Mouse (Mus musculus) Patski (cell line): ENCODE data around the gene Cemip. TPM values are rescaled to one million over a fixed set of nuclear protein-coding genes. Genes with fewer than 3 reads are reported as not detected.

Source experiments
- ATAC-seq: fragments of 100-300 bp; one replicate; pipeline ENCODE4 v1.8.0; 2021
- CTCF ChIA-PET: fragments of 350-600 bp; sonication (Branson Sonifier 250); formaldehyde crosslinking; loops from one replicate; lab custom pipeline; 2022; ENCODE audit warnings: inconsistent platforms; lab: Charles Lee
- POLR2A ChIA-PET: fragments of 350-600 bp; sonication (Branson Sonifier 250); formaldehyde crosslinking; loops from one replicate; lab custom pipeline; 2022; ENCODE audit warnings: antibody characterized with exemption, inconsistent platforms; lab: Charles Lee
- DNase-seq: peaks from one replicate; pipeline ENCODE4 v3.0.0-alpha.2; 2011; ENCODE audit warnings: low read depth, low spot score
- H3K27me3 ChIP-seq: fragments of 371-371 bp; one replicate; pipeline ENCODE4 v1.5.1; 2021
- CTCF ChIP-seq: fragments of 100-300 bp; IDR thresholded peaks from one replicate; pipeline ENCODE4 v1.5.1; 2021
- in situ Hi-C: fragments of 300-500 bp; cut with MboI; formaldehyde crosslinking; loops from 3 replicates; pipeline ENCODE4 v1.11.1; 2018; ENCODE audit warnings: low pct_unique_long_range_greater_than_20kb, mixed read lengths
- polyA plus RNA-seq: library from polyadenylated mRNA; unstranded; gene quantifications from one replicate; pipeline ENCODE4 v1.2.3, GENCODE M21; 2021

Gene Cemip
- polyA plus RNA-seq, 1 experiment from 2014 or later = 52.6 TPM

DNA sequence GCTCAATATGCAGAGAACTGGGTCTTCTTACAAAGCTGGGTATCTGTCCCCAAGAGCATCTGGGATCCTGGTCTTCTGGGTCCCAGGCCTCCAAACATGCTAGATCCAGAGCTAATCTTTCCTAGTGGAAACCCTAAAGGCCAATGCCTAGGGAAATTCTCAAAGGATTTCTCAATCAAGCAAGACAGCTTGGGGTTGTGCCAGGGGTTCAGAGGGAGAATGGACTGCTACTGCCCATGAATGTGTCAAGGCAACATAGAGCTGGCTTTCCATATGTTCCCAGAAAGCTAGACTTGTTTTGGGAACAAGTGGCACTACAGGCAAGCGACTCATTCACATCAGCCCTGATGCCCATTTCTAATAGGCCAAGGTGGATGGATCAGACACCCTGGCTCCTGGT lies 107.9 kb downstream of the Cemip start:
- CTCF ChIA-PET = interaction anchor here (1.2 to 1.5 kb wide), 3 partner anchors 9 to 41 kb away, joined by 3 read pairs; no protein-coding TSS in a partner anchor
- H3K27me3 ChIP-seq = no peaks in the 10 kb centered on the region
- POLR2A ChIA-PET = interaction anchor here (1.1 kb wide), 1 partner anchor 10 kb away, joined by 3 read pairs; no protein-coding TSS in a partner anchor
- no peak for ATAC-seq
- no peak for DNase-seq
- no peak for TF ChIP-seq CTCF
- in situ Hi-C loops = no loop called here

- in situ Hi-C loops = no loop called here
- peak; percentile 69 for DNase-seq
- no peak for TF ChIP-seq CTCF
- peak; percentile 58 for ATAC-seq
- ChIA-PET POLR2A (no interaction called here), CTCF (interaction anchor here (1.0 to 1.9 kb wide), 4 partner anchors 10 to 379 kb away, joined by 3 to 6 read pairs (median 4); partner anchors contain the start of gene Cemip)
- H3K27me3 ChIP-seq = no peaks in the 10 kb centered on the region
These were observed 109.8 kb downstream of the Cemip start for GRCm38 (mm10) chr7:83976413-83976958.

DNA sequence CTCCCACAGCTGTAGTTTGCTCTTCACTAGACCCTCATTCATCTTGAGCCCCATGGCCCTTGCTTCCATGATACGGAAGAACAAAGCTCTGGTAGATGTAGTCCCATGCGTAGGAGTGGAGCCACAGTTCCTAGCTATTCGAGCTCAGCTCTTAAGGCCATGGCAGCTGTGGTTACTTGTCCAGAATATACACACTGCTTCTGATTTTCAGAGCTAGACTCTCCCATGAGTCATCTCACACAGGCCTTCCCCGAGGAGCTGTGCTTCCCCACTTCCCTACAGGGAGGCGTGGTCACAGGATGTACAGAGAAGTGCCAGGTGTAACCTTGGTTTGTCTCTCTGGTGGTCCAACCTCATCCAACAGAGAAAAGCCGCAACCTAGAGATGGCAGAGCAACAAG lies 111.0 kb downstream of the Cemip start:
- in situ Hi-C loops = no loop called here
- CTCF ChIA-PET = interaction anchor here (1.6 kb wide), 1 partner anchor 9 kb away, joined by 4 read pairs; no protein-coding TSS in a partner anchor
- ATAC-seq = no peak
- no peaks in the 10 kb centered on the region for H3K27me3 ChIP-seq
- no peak for TF ChIP-seq CTCF
- no peak for DNase-seq
- POLR2A ChIA-PET = no interaction called here

DNA sequence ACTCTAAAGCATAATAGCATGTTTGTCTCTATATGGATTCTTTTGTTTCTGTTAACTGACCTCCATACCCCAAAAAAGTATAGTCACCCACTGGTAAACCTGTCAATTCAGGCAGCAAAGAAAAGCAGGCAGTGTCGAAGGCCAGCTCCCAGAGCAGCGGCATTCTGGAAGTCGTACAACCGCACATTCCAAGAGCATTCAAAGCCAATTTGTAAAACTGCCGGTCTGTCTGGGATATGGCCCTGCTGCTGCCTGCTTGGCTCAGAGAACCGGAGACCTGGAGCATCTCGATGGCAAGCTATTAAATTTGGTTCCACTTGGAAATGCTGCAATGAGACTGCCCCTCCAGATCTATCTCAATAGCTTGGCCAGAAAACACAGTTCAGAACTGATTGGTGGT lies 113.8 kb downstream of the Cemip start:
- POLR2A ChIA-PET = no interaction called here
- in situ Hi-C loops = no loop called here
- DNase-seq (no peak), ATAC-seq (no peak)
- TF ChIP-seq CTCF = no peak
- CTCF ChIA-PET = no interaction called here
- no peaks in the 10 kb centered on the region for H3K27me3 ChIP-seq

DNA sequence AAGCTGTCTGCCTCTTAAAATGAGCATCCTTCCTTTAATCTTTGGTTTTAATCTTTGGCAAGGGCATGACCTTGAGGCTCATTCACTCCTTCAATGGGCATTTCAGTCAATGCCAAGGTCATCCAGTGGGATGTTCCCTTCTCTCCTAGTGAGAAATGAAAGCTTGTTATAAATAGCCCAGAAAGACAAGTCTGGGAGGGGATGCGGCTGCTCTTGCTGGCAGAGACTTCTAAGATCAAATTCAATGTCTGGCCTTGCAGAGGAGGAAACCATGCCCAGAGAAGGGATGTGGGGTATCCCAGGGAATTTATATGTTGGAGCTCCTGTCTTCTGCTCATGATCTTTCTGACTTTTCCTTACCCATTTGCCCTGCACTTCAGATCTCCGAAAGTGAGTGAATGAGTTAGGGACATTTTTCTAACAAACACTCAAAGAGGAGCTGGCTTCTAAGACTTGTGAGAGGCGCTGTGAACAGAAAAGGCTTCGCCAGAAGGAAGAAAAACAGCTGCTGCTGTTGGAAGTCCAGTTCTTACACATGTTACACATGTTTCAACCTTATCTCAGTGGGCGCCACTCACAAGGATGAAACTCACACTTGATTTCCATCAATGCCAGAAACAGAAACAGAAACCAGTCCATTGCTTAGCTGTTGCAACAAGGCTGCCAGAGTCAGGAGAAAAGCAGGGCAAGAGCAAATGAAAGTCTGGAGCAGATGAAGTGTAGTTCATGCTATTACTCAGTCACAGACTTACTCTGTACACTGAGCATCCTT lies 120.1 kb downstream of the Cemip start:
- ATAC-seq = no peak
- in situ Hi-C loops = no loop called here
- no peaks in the 10 kb centered on the region for H3K27me3 ChIP-seq
- TF ChIP-seq CTCF = no peak
- POLR2A ChIA-PET = interaction anchor here (1.3 kb wide), 1 partner anchor 15 kb away, joined by 3 read pairs; no protein-coding TSS in a partner anchor
- no peak for DNase-seq
- CTCF ChIA-PET = interaction anchor here (0.8 to 1.5 kb wide), 4 partner anchors 9 to 32 kb away, joined by 3 to 5 read pairs (median 4); no protein-coding TSS in a partner anchor

DNA sequence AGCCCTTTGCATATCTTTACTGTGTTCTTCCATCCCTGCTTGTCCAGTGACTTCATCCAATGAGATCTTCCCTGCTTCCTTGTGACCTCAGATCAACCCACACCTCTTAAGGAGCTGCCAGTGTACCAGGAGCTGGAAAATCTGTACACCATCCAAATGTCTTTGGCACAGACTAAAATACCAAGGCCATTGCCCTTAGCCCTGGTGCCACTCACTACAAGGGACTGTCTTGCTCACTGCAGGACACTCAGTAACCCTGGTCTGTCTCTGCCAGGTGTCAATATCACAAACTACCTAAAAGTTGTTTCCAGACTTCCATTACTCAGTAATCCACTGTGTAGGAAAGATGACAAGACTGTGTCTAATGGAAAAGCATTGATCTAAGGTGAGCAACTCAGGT lies 121.1 kb downstream of the Cemip start:
- in situ Hi-C loops = no loop called here
- no peaks in the 10 kb centered on the region for H3K27me3 ChIP-seq
- DNase-seq (no peak), ATAC-seq (no peak)
- ChIA-PET CTCF (interaction anchor here (1.0 to 1.5 kb wide), 3 partner anchors 8 to 31 kb away, joined by 3 to 5 read pairs (median 3); no protein-coding TSS in a partner anchor), POLR2A (interaction anchor here (1.3 kb wide), 1 partner anchor 16 kb away, joined by 3 read pairs; no protein-coding TSS in a partner anchor)
- no peak for TF ChIP-seq CTCF

DNA sequence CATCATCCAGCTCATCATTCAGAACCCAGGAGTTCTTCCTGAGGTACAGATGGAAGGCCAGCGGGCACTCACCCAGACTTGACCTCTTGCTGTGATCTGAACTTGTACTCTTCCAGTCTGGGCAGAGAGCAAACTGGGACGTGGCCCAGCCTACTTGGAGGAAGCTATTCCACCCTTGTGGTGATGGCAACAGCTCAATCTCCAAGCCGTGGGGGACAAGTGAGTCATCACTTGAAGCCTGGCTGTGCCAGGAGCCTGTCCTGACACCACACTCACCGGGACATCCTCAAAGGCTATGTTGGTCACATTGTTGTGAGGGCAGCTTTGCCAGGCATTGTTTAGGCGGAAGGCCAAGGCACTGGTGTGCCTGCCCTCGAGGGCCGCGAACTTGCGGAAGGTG lies 133.8 kb downstream of the Cemip start:
- peak; percentile 34 for DNase-seq
- peak; percentile 69 for ATAC-seq
- POLR2A ChIA-PET = no interaction called here
- TF ChIP-seq CTCF = no peak
- in situ Hi-C loops = no loop called here
- CTCF ChIA-PET = interaction anchor here (1.5 kb wide), 1 partner anchor 9 kb away, joined by 3 read pairs; no protein-coding TSS in a partner anchor
- H3K27me3 ChIP-seq = no peaks in the 10 kb centered on the region

DNA sequence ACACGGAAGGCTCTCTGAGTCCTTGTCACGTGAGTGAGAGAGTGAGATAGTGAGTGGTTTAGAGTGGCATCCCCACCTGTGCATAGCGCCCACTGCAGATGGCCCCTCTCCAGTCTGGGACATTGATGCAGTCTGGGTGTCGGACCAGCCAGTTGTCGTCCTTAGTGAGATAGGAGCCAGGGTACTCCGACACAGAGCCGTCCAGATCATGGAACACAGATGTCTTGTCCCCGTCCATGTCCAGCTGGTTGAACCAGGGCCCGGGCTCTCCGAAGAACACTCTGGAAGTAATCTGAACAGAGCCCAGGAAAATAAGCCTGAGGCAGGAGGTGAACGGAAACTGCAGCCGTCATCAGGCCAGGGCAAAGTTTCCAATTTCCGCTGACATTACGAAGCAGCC lies 135.0 kb downstream of the Cemip start:
- H3K27me3 ChIP-seq = no peaks in the 10 kb centered on the region
- DNase-seq = no peak
- in situ Hi-C loops = no loop called here
- no peak for ATAC-seq
- ChIA-PET CTCF (interaction anchor here (1.5 kb wide), 1 partner anchor 10 kb away, joined by 3 read pairs; no protein-coding TSS in a partner anchor), POLR2A (no interaction called here)
- TF ChIP-seq CTCF = no peak

DNA sequence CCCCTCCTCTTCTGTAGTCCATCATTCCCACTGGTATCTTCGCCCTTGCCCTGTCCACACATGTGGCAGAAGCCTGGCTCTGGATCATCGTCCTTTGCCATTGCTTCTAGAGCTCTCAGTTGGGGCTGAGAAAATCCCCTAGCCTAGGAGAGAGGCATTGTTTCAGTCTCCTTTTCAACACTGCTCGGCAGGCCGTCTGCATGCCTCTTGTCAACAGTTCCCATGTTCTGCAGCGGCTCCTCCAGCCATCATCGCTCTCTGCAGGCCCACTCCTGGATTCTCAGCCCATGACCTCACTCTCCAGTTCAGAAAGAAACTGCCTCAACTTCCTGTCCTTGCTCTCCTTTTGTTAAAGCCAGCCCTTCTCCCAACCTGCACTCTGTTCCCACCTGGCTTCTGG lies 136.6 kb downstream of the Cemip start:
- DNase-seq = no peak
- no peaks in the 10 kb centered on the region for H3K27me3 ChIP-seq
- POLR2A ChIA-PET = no interaction called here
- ATAC-seq = no peak
- in situ Hi-C loops = no loop called here
- CTCF ChIA-PET = no interaction called here
- no peak for TF ChIP-seq CTCF

DNA sequence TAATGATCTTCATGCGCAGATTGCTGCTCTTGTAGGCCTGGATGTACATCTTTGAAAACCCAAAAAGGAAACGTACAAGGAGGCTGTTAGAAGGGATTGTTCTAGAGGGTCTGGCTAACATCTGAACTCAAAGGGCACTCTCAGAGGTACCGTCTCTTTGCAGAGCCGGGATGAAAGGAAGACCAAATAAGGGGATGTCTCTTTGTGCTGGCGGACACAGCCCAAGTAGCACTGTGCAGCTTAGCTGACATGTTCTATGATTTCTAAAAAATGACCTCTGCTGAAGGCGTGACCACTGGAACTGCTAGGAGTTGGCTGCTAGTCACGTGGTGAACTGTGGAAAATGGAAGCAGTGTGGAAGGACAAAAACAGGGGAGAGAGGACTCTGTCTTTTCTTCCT lies 137.6 kb downstream of the Cemip start:
- TF ChIP-seq CTCF = no peak
- in situ Hi-C loops = no loop called here
- CTCF ChIA-PET = interaction anchor here (1.0 kb wide), 1 partner anchor 10 kb away, joined by 3 read pairs; no protein-coding TSS in a partner anchor
- no peak for ATAC-seq
- H3K27me3 ChIP-seq = no peaks in the 10 kb centered on the region
- DNase-seq = no peak
- POLR2A ChIA-PET = interaction anchor here (1.0 kb wide), 1 partner anchor 8 kb away, joined by 3 read pairs; no protein-coding TSS in a partner anchor

DNA sequence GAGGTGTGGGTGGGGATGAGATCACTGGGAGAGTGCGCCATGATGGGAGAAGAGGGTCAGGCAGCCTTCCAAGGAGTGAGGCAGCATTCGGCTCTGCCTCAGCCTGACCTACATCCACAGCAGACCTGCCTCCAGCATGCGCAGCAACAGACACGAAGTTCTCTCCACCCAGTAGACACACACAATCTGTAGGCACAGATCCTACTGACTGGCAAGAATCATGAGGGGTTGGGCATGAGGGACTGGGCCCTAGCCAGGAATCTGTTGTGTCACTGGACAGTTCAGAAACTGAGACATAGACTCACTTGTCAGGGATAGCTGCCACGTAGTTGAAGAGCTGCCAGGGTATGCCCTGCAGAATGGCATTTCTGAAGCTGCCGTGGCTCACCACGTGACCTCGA lies 144.6 kb downstream of the Cemip start:
- no peaks in the 10 kb centered on the region for H3K27me3 ChIP-seq
- ChIA-PET POLR2A (interaction anchor here (0.6 kb wide), 1 partner anchor 46 kb away, joined by 3 read pairs; no protein-coding TSS in a partner anchor), CTCF (no interaction called here)
- ATAC-seq = no peak
- TF ChIP-seq CTCF = no peak
- DNase-seq = no peak
- in situ Hi-C loops = no loop called here
